Mouse (Mus musculus) gastrocnemius, postnatal 25 days (tissue): ENCODE measurements around the gene Rplp0. TPM values are rescaled to one million over a fixed set of nuclear protein-coding genes. Genes with fewer than 3 reads are reported as not detected.

Experiments used
- DNase-seq: peaks from one replicate; pipeline ENCODE4 v3.0.0; 2022
- total RNA-seq, 2 experiments: library from RNA; stranded (reverse); gene quantifications; 1 replicate in 1 of 2; 2 replicates in 1 of 2; pipeline ENCODE4 v1.2.3; 2021

The Rplp0 gene
- total RNA-seq, 2 experiments from 2014 or later: 558 to 572 TPM

DNA sequence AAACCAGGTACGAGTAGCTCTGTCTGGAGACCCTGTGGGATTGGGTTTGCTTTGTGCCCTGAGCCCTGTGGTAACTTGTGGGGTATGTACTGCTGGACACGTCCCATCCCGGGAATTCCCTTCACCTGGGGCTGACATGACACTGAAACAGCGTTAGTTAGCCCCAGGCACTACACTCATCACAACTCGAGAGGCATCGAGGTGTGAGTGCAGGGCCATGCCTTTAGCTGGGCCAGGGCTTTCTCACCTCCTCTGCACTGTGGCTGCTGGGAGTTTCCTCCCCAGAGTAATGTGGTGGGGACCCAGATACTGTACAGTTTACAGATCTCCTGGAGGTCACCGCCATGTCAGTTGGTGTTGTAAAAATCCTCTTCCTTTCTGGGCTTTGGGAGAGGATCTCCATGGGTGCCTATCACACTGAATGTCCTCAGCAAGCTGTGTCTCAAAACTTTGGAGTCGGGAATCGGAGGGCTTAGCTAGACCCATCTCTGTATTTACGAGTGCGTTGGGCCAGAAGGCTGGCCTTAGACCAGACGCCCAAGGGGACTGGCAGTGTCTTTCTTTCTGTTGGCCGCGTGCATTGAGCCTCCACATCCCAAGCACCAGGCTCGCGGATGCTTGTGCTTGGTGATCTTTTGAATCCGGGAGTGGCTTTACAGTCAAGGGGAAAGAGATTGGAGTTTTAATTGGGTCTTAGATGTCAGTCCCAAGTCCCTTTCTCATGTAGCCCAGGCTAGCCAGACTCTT is 32.6 kb upstream of the Rplp0 start:
- no peak for DNase-seq

DNA sequence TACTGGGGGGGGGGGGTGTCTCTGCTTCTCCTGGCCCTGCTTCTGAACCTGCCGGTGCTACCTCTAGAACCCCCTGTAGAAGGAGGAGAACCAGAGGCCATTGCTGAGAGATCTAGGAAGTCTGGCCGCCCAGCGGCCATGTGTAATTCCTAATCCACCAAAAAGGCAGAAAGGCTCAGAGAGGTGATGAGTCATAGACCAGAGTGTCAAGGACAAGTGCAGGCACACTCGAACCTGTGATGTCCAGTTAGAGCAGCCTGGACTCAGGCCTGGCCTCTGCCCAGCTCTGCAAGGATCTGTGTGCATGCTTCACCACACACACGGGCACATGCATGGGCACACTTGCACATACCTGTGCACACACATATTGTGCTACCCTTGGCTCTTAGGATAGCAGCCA is 31.1 kb upstream of the Rplp0 start:
- no peak for DNase-seq

DNA sequence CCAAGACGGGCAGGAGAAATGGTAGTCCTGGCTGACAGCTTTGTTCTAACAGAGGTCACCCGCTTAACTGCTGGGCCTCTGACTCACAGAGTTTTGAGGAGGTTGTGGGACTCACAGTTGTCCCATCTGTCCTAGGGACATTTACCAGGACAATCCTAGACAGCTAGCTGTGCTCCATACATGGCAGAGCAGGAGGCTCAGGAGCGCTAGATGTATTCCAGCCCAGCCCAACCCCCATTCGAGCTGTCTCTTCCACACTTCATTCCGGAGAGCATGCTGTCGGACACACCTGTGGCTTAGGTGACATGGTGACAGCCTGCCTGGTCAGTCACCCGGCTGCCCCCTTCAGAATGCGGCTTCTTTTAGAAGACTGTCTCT is 29.9 kb upstream of the Rplp0 start:
- DNase-seq: no peak

DNA sequence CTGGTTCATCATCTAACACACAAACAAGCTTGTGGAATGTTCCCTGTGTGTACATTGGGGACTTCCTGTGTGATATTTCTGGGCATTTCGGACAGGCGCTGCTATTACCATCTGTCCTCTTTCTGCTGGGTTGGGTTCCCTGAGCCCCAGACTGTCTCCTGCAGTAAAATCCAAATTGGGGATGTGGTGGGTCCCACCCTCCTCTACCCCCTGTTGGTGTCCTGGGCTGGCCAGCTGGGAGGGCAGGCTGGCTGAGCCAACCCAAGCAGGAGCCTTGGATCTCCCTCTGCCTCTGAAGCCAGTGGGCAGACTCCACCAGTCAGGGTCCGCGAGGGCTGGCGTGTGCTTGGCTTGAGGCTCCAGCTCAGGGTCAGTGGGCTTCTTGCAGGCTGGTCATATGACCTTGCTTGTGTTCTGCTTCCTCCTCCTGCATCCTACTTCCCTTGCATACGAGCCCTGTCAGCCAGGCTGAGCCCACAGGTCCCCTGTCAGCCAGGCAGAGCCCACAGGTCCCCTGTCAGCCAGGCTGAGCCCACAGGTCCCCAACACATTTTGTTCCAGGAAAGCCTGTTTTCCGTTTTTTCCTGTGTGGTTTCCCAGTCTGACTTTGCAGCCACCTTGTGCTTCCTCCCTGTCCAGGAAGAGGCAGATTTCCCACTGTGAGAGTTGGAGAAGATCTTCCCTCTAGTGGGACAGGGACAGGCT is 29.4 kb upstream of the Rplp0 start:
- no peak for DNase-seq

DNA sequence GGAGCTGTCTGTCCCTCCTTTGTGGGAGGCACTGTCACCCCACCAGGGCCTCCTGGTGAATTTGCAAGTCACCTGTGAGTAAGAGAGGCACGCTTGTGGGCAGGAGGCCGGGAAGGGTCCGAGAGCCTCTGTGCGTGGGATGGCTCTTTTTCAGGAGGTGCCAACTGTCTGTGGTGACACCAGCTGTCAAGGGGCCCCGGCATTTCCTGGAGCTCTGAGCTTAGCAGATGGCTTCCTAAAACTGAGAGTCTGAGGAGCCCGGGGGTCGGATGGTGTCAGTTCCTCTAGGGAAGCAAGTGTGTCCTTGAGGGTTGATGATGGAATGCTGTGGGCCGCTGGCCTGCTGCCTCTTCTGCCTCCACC is 28.8 kb upstream of the Rplp0 start:
- DNase-seq: no peak

DNA sequence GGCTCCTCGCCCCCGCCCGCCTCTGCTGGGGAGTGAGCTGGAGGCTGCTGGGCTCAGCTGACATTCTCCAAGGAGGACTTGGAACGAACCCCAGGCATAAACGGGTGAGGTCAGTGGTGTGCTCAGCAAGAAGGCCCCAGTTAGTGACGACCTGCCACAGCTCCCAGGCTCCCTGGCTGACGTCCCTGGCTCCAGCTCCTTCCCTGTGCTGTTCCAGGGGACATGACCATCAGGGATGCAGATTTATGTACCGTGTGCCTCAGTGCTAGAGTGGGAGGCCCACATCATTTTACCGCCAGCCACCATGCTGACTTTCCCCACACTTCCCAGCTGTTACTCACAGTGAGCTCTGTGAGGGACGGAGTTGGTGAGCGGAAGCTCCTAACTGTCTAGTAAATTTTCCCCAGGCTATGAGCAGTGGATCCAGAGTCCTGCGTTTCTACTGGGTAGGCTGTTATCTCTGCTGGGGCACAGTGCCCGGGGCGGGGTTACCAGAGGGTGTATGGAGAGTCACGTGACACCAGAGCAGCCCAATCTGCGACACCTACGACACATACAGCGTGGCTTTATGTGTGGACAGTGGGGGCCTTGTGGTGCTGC is 27.5 kb upstream of the Rplp0 start:
- peak; percentile 94 for DNase-seq

DNA sequence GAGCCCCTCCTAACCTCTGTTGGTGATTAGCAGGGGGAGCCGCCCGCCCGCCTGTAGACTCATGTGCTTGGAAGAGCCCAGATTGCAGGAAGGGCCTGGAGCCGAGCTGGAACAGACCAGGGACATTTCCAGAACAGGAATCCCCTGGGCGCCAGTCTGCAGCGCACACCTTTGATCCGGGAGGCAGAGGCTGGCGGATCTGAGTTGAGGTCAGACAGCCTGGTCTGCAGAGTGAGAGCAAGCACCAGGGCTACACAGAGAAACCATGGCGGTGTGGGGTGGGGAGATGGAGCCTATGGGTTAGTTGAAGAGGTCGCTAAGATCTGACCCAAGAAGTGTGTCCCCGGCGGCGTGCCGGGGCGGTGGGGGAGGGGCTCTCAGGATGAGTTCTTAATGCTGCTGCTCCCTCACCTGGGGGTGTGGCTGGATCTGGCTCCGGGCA is 25.0 kb upstream of the Rplp0 start:
- DNase-seq: peak; percentile 81

DNA sequence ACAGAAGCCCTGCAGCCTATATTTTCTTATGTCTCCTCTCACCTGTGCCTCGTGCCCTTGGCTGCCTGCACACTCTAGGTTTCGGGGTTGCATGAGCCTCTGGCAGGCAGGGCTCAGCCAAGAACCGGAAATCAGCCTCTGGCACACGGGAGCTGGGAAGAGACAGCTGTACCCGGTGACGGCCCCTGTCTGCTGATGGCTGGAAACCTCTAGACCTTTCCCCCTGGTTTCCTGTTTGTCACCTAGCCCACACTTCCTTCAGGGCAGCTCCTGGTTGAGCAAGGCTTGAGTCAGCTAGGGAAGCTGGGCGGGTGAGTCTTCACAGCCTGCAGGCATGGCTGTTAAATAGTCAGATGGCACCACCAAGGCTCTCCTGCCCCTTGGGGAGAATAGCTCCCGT is 24.4 kb upstream of the Rplp0 start:
- DNase-seq: no peak

DNA sequence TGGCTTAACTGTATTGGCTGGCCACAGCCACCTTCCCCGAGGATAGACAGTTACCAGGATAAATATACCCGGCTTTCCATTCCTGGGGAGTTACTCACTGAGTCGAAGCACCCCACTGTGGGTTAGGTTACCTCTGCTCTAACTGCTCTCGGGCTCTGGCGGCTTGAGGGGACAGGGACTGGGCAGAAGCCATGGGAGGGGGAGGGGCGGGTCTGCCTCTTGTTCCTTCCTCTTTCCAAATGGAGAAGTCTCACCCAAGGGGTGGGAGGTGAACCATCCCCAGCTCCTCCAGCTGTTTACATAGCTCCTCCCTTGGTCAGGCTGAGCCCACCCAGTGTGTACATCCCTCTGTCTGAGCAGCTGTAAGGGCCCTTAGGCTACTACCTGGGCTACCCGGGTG is 23.6 kb upstream of the Rplp0 start:
- peak; percentile 80 for DNase-seq

DNA sequence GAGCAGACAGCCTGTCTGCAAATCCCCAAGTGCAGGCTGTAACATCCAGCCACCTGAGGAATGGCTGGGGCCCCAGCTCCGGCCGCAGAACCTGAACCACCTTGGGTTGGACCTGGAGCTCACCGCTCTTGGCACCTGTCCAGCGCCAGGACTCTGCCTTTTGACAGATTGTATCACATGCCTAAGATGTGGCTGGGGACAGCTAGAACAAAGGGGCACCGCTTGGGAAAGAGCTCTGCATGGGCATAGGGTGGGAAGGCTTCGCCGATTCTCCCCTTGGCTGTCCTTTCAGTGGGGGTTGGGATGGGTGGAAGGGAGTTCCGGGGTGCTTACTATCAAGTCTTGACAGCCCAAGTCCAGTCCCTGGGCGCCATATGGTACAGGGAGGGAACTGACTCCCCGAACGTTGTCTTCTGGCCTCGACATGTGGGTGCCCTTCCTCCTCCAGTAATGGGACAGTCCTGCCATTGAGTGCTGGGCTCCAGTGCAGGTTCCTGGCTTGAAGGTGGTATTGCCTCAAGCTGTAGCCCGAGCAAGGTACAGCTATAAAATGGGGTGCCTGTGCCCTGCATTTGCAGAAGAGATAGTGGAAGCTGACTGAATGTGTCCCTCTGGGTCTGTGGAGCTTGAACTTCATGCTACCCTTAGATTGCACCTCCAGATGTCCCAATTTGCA is 21.1 kb upstream of the Rplp0 start:
- no peak for DNase-seq

DNA sequence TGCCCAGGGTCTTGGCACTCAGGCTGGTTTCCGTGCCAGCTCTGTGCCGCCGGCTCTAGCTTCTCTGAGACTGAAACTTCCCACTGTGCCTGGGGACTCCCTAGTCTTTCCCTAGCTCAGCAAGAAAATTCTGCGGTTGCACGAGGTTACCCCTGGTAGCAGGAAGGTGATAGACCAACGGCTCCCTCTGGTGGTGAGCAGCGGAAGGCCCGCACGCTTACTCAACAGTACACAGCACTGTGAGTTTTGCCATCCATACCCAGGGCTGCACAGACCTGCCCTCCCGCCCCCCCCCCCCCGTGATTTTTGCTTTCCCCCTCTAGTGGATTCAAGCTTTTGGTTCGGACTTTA is 20.6 kb upstream of the Rplp0 start:
- peak; percentile 82 for DNase-seq

DNA sequence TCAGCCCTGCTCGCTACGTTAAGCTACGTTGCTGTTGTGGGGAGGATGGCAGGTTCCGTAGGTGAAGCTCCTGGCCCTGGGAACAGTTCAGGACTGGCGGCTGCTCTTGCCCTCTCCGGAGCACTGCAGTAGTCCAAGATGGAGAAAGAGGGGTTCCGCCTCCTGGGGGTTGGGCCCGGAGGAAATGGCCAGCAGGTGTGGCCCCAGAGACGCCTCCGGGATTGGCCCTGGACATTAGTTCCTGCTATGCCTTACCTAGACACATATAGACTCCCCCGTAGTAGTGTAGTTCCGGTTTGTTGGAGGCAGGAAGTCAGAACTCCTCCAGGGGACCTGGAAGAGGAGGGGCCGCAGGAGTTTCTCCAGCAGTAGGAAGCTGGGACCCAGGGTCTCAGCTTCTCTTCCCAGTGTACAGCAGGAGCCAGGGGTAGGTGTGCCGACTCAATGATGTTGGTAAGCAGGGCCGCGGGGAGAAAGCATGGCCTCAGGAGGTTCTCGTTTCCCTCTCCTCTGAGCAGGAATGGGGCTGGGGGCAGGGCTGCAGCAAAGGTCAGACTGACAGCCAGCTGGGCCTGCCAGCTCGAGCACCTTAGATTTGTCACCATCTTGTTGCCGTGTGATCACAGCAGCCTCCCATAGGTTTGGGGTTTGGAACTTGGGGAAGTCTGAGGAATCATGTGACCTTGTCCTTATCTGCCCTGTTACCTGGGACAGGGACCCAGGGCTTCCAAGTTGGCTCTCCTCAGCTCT is 16.5 kb upstream of the Rplp0 start:
- DNase-seq: no peak

DNA sequence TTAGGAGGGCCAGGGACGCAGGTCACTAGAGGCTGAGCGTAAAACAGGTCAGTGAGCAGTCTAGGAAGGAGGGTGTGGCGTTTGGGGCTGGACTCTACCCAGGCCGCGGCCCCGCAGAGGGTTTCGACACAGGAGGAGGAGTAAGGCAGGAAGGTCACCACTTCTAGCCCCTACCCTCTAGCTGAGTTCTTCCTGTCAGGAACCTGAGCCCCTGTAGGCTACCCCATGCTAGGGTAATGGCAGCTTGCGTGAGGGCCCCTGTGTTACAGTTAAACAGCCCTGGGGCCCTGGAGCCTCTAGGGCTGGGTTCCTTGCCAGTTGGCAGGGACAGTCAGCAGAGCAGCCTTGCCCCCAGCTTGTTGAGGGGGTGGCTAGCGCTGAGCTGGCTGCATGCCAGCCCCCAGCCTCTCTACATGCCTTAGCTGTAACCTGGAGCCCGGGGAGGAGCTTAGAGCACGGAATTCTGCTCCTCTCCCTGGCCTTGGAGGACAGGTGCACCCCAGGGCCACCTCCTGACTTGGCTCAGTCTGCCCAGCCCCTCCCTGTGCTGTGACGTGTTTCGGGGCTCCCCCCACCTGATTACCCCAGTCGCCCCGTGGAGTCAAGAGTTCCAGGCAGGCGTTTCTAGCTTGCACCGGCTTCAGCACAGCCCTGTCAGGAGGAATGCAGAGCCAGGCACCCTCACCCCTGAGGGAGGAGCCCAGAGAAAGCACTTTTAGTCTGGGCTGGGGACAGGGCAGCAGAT is 15.6 kb upstream of the Rplp0 start:
- peak; percentile 59 for DNase-seq

DNA sequence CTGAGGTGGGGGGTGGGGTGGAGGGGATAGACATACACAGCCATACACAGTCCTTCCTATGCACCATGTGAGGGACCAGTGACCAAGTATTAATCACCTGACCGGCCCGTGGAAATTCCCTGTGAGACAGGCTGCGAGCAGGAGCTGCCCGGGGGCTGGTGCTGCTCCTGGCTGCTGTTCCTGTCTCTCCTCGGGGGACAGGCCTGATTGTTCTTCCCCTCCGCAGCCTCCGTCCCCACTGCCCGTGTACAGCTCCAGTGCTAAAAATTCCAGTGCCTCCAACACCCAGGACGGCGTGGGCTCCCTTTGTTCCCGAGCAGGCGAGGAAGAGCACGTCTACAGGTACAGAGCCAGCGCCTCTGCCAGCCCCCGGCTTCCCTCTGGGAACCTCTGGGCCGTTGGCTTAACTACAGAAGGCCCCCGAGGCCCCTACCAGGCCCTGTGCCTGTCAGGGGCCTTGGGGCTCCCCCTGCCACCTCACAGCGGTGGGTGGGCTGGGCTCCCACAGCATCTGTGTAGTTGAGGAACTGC is 14.5 kb upstream of the Rplp0 start:
- no peak for DNase-seq

DNA sequence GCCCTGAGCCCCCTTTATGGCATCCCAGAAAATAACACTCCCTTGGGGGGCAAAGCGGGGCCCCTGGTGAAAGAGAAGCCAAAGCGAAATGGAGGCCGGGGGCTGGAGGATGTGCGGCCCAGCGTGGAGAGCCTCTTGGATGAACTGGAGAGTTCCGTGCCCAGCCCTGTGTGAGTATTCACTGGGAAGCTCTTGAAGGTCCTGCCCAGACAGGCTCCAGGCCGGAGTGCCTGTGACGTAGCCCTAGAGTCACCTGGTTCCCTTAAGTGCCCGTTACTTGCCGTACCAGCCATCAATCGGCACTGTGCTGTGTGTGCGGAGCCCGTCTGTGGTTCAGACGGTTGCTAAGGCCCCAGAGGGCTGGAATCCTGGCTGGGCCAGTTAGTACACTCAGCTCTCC is 13.6 kb upstream of the Rplp0 start:
- no peak for DNase-seq

DNA sequence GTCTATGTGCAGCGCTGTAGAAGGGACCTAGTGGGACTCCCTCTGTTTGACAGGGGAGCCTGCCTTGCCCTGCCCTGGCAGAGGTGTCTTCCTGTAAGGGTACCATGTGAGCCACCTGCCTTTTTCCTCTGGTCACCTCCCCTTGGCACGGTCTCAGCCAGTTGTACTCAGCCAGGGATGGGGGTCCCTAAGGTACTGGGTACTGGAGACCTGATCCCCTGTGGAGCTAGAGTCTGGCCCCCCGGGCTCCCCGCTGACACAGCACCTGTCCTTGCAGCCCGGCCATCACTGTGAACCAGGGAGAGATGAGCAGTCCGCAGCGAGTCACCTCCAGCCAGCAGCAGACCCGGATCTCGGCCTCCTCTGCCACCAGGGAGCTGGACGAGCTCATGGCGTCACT is 12.7 kb upstream of the Rplp0 start:
- no peak for DNase-seq

DNA sequence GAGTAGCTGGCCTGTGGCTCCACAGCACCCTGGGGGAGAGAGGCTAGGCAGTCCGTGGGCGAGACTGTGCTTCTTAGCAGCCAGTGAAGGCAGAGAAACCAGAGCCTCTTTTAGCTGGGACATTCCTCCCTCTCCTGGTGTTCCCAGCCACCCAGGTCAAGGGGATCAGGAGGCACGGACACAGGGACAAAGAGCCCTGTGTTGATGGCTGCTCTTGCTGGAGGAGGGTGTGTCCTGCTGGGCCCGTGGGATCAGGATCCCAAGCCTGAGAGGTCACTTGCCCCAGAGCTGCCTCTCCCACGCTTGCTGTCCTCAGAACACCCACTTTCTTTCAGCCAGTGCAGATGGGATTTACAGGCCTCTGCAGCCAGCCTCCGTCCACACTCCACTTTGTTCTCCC is 12.3 kb upstream of the Rplp0 start:
- no peak for DNase-seq

DNA sequence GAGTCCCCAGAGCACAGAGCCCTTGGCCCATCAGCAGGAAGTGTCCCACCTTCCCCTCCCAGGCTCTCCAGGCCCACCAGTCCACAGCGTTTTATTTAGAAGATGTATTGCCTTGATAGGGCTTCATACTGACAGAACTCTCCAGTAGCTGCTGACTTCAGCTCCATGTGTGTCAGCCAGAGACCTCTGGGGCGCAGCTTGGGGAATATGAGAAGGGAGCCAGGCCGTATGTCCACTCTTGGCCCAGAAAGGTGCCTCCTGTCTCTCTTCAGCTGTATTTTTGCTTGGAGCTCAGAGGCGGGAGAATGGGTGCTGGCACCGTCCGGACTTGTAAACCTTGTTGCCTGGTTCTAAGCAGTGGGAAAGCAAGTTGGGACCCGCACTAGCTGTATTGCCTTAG is 11.8 kb upstream of the Rplp0 start:
- no peak for DNase-seq

DNA sequence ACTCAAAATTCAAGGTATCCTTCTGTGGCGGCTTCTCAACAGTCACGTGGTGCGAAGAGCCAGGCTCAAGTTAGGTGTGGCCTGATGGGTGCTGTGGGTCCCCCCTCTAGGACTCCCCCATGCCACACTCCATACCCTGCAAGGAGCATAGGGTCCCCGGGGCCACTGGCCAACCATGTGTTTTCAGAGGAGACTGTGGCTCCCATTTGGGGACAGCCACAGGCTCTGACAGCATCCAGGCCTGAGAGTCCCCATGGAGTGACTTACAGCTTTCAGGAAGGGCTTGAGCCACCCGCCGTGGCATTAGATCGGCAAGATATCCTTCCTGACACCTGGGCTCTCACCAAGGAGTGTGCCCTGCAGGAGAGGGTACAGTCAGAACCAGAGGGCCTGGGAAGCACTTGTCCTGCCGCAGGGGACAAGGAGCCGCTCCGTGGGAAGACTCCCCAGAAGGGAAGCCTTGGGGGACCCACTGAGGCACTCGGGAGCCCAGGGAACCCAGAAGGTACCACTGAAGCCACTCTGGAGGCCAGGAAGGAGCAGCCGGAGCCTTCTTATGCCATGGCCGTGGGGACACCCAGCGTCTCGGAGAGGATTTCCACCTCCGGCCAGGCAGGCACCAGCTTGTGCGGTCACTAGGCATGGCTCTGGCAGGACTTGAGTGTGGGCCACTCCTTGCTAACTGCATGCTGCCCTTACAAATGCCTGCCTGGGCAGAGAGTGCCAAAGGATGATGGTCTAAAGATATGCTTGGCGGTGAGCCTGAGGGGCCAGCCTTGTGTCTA is 10.6 kb upstream of the Rplp0 start:
- no peak for DNase-seq

DNA sequence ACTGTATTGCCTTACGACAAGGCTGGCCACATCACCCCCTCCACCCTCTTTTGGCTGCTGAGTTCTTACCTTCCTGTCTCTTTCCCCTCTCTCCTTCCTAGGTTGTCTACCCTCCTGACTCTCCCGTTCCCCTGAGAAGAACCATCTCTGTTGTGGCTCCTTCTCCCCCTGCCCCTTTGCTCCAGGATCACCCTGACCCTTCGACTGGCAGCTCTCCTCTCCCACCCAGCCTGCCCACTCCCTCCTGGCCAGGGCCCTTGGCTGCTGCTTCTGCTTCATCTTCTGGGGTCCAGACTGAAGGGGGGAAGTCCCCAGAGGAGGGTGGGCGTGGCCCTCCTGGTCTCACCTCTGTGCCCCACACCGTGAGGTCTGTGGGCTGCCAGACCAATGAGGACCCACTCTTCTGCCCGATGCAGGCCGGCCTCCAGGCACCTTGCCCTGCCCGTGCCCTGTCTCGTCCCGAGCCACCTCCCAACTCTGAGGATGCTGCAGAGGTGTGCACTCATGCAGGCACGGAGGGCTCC is 8.7 kb upstream of the Rplp0 start:
- DNase-seq: no peak
